Mouse (Mus musculus) erythroid progenitor cell, adult 5-6 weeks (primary cell): ENCODE measurements around the gene Smyd3. TPM values are rescaled to one million over a fixed set of nuclear protein-coding genes. Genes with fewer than 3 reads are reported as not detected.
"Not testable (repeated sequence)": the region's sequence is repeated elsewhere in the genome, so short reads cannot be mapped to it uniquely, and the experiment has no call there.

ENCODE experiments used
- ATAC-seq: replicated peaks from 2 replicates; pipeline ENCODE4 v1.8.0; 2016; ENCODE audit warnings: moderate number of reproducible peaks, mild to moderate bottlenecking, moderate TSS enrichment, inconsistent platforms; ENCODE audit not compliant: poor library complexity, low FRiP score, severe bottlenecking
- total RNA-seq, 2 experiments: library from RNA; stranded (forward) in 1 of 2; stranded (reverse) in 1 of 2; fragments of 150-400 nt in 1 of 2; fragments of 186-747, 209-891 nt in 1 of 2; gene quantifications; 2 replicates each; pipeline versions ENCODE4 v1.2.3 to v1.2.4; 2015 to 2017; ENCODE audit warnings: low replicate concordance in 2 of 2

Smyd3 gene
- total RNA-seq, 2 experiments from 2014 or later, result 0.42 to 7.8 TPM

DNA sequence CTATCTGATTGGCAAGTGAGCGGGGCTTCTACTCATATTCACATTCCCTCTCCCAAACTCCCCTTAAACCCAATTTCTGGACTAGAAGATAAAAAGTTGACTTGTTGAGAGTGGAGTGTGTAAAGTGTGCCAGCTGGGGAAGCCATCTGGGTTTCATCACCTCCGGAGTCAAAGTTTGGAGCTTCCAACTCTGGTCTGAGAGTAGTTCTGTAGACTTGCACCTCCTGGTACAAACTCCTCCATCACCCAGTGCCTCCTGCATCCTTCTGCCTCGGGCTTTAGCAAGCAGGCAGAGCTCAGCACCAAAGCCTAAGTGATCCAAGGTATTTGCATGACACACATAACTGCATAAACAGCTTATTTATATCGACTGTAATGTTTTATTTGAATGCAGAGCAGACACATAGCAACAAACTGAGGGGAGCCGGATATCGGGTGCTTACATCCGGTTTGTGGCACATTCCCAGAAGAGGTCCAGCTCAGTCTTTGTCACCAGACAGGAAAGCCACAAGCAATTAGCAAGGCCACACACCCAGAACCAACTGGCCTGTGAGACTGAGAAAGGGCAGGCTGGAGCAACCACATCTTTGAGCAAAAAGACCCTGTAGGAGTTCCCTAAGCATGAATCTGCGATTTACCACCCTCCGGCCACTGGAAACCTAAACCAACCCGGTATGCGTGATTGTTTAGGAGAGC lies 319.9 kb downstream of the Smyd3 start:
- ATAC-seq, result no peak

DNA sequence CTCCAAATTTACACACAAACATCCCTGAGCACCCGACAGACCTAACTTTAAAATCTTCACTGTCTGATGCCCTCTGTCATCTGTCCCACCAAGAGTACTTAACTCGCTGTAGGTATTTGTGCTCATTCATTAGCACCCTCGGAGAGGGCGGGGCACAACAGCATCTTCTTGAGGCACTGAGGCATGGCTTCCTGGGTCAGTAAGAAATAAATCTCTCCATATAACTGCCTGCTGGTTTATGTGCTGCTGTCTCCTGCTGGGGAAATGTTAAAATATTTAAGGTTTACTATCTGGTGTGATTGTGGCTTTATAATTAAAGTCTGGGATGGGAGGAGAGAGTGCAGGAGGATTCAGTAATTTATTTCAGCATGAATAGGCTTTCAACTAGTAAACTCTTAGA lies 320.7 kb downstream of the Smyd3 start:
- no peak for ATAC-seq

DNA sequence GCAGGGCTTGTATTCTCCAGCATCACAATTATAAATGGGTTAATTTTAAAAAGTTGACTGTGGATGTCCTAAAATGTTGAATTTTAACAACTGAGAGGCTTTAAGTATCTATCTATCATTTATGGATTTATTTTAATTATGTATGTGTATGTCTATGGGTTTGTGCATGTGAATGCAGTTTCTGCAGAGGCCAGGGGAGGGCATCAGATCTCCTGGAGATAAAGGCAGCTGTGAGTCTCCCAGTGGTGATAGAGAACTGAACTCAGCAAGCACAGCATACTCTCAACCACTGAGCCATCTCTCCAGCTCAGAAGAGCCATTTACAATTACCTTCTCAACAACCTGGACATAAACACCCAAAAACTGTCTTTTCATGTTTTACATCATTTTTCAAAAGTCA lies 321.4 kb downstream of the Smyd3 start:
- no peak for ATAC-seq

DNA sequence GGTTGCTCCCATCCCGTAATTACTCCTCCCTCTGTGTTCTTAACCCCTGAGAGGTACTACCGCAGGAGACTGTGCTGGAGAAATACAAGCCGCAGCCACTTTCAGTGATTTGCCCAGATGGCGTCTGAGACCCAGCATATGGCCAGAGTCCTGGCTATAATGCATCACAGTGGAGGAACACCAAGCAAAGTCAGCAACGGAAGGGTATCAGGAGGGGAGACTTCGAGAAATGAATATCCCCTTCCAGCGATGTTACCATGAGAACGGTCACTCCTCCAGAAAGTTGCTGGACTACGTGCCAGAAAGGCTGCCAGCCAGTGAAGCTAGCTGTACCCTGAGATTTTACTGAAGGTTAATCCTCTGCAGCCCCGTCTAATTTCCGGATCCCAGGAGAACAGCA lies 325.1 kb downstream of the Smyd3 start:
- ATAC-seq, result no peak

DNA sequence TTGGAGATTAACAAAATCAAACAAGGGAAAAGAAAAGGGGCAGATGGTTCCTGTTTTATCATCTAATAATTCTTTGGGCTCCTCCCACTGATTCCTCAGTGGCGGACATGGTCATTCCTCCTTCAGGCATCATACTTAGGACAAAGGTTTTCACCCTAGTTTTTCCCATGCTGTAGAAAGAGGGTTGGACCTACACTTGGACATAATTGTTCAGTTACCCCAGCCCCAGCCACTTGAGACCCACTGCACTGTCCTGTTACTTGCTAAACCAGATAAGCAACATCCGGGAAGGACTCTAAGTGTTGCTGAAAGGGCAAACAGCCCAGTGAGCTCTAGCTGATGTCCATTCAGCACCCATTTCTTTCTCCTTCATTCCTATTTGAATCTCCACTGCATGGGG lies 327.0 kb downstream of the Smyd3 start:
- ATAC-seq, result no peak

DNA sequence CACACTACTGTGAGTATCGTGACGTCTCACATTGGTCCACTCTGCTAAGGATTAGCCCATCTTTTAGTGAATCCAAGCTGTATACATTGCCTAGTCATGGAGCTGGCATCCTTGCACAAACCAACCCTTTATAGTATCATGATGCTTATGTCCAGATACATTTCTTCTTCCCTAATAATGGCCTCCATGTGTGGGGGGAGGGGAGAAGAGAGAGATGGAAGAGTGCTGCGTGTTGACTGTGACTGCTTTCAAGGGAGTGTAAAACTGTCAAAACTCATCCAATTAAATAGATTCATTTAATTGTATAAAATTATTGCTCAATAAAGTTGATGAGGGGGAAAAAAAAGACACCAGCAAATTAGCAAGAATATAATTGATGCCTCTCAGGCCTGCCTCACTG lies 330.7 kb downstream of the Smyd3 start:
- ATAC-seq, result no peak

DNA sequence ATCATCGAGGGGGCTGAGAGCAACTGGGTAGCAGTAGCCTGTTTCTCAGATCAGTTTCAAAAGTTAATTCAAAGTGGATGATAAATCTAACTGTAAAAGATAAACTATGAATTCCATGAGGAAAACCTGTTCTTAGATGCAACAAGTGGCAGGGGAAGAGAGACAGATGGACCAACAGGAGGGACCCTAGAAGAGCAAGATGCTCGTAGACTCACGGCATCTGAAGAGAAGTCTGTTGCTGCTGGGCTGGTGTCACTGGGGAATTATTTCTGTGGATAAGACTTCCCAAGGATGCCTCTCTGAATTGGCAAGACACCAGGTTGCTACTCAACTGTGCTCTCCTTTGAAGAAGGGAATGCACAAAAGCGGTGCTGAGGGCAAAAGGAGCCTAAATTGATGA lies 333.2 kb downstream of the Smyd3 start:
- no peak for ATAC-seq

DNA sequence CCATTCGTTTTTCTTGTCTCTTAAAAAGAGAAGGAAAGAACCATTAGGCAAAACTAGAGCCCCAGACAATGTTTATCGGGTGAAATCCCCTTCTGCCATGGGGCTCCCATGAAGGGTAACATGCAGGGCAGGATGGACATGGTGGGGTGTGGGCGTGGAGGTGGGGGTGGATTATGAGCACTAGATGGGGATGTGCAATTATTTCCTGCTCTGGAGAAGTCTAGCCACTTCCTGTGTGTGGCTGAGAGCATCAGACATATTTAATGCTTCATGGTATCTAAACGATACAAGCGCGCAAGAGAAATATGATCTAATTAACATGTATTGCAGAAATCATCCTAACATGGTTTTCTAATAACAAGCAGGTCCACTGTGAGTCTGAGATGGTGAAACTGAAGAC lies 334.3 kb downstream of the Smyd3 start:
- ATAC-seq, result no peak

DNA sequence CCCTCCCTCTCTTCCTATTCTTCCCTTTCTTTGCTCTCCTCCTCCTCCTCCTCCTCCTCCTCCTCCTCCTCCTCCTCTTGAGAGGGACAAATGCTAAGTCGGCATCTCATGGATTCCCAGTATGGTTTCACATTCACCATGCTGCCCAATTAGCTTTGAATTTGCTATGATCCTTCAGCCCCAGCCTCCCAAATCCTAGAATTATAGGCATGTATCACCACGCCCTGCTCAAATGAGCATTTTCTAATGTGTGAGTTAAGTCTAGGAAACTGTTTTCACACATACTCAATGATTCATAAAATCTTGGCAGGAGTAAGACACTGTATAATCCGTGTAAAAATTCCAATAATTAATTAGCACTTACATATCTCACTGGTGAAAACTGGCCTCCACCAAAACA lies 337.3 kb downstream of the Smyd3 start:
- ATAC-seq, result no peak

DNA sequence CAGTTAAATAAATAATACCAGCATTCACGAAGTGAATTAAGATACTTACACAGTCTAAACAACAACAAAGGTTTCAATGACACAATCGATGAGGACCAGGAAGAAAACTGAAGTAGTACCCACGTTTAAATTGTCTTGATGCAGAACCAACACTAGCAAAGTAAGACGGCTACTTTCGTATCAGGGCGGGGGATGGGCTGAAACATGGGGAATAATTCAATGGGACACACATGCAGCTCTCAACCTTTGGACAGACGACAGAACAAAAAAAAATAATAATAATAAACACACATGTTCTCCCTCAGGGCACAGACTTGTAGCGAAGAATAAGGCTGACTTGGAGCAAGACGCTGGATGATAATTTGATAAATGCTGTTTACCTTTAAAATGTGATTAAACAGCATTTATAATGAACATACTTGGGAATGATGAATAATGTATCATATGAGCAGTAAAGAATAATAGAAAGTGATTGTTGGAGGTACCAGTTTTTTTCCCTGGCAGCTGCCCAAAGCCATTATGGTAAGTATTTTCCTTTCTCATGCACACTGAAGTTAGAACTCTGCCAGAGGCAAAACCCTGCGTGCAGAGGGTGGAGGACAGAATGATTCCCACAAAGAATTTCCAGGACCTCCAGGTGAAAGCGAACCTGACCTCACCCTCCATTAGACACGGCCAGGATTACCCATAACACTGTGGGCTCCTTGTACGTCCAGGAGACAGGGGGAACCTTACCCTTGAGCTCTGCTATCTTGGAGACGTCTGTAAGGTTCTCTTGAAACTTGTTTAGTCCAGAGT lies 340.8 kb downstream of the Smyd3 start:
- ATAC-seq, result no peak

DNA sequence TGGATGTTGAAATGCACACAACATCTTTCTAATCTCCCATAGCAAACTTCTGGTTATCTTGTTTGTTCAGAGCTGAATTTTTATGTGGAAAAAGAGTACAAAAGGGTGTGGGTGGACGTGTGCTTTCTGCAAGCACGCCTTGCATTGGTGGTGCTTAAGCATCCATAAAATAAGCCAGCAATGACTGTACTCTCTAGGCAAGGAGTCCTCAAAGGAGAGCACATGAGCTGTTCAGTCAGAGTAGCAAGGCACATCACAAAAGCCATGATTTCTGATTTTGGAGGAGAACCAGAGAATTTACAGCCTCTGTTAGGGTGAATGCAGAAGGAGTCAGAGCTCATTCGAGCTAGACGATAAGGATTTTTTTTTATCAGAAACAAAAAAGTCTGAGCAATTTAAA lies 343.6 kb downstream of the Smyd3 start:
- no peak for ATAC-seq

DNA sequence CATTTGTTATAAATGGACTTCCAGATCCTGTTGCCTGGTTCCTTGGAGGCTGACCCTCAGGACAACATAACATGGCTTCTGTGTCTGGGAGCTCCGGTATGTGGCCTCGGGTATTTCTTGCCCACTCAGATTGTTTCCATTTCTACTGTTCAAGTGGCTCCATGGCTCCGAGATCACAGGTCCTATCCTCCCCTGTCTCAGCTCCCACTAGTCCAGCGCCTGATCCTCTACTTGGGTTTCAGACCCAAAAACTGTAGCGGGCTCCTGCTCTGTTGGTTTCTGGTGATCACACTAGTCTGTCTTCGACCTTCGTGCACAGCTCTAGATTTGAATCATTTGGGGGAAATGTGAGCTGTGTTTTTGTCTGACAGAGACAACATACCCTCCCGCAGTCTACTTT lies 347.3 kb downstream of the Smyd3 start:
- ATAC-seq, result no peak

DNA sequence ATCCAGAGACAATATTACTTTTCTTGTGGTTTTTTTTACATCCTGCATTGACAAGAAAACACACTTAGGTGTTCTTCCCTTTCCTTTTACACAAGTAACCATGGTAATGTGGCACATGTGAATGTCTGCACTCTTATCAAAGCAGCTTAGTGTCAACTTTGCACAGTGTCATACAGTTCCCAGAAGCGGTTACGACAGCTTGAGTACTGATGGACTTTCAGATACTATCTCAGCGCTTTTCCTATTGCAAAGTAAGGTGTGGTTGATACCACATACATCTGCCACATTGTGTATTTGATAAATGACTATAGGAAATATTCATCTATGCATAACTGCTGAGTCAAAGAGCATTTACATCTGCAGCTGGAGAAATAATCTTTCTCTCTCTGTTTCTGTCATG lies 348.1 kb downstream of the Smyd3 start:
- no peak for ATAC-seq

DNA sequence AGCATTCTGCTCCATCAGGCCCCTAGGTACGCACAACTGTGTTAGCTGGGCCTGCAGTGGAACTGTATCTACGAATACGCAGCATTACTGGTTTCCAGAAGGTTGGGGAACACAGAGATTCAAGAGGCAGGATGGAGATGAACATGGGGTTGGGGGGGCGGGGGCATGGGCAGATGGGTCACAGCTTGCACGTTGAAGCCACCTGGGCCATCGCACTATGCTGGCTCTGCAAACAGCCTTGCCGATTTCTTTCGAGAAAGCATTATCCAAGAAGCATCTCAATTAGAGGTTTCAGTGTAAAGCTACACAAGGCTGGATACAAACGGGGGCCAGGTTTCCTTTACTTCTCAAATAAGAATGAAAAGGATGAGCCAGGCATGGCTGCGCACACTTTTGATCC lies 348.7 kb downstream of the Smyd3 start:
- ATAC-seq, result no peak

DNA sequence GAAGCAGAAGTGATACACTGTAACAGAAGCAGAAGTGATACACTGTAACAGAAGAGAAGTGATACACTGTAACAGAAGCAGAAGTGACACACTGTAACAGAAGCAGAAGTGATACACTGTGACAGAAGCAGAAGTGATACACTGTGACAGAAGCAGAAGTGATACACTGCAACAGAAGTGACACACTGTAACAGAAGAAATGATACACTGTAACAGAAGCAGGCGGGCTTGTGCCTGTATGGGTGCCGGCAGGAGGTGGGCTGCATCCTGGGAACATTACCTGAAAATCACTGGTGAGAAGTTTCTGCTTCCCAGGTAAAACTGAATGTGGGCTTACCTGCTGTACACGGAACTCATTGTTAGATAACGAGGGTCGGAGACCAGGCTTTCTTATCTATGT lies 353.6 kb downstream of the Smyd3 start:
- not testable (repeated sequence) for ATAC-seq

DNA sequence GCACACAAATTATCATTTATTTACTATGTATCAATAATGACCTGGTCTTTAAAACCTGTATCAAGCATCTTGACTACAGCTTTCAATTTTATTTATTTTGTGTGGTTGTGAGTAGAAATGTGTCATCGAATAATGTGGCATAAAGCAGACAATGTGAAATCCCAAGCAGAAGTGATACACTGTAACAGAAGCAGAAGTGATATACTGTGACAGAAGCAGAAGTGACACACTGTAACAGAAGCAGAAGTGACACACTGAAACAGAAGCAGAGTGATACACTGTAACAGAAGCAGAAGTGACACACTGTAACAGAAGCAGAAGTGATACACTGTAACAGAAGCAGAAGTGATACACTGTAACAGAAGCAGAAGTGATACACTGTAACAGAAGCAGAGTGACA lies 355.1 kb downstream of the Smyd3 start:
- ATAC-seq, result not testable (repeated sequence)

DNA sequence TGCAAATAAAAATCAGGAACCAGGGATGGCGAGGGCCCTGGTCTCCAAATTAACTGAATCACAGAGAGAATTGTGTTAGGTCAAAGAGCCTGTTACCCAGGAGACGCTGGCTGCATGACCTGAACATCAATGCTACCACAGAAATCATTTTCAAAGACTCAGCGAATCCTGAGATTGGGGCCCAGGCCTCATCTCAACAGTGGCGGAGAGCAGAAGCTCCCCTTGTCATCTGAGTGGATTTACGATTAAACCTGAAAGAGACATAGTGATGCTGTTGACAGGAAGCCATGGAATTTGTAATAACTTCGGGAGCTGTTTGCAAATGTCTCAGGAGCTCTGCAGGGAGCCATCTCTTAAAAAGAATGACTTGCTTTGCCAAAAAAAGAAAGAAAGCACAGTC lies 355.9 kb downstream of the Smyd3 start:
- ATAC-seq, result no peak

DNA sequence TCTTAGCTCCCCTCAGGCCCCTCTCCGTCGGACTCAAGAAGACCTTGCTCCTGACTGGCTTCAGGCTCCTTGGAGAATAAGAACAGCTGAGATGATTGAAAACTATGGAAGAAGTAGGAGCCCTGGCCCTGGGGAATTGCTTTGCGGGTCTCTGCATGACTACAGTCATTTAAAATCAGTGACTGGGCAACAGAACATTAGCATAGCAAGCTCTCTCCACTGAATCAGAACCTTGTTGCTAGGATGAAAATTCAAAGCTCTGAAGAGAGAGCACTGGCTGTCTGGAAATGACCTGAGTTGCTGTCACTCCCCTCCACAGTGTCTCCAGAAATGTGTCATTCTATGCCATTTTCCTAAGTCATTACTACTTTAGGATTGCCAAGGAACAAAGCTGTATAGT lies 357.1 kb downstream of the Smyd3 start:
- ATAC-seq, result no peak

DNA sequence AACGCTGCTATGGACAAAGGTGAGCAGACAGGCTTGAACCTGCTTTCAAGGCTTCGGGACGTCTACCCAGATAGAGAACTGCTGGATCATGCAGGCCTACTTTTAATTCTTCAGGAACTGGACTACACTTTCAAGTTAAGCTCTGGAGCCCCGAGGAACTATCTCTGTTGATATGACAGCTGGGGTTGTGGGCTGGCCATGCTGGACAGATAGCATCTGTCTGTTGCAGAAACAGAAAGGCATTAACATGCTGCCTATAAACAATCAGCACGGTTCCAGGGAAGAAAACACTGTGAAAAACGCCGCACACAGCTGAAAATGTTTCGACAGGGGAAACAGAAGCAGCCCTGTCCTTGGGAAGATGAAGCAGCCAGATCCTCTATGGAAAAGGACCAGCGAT lies 365.5 kb downstream of the Smyd3 start:
- no peak for ATAC-seq

DNA sequence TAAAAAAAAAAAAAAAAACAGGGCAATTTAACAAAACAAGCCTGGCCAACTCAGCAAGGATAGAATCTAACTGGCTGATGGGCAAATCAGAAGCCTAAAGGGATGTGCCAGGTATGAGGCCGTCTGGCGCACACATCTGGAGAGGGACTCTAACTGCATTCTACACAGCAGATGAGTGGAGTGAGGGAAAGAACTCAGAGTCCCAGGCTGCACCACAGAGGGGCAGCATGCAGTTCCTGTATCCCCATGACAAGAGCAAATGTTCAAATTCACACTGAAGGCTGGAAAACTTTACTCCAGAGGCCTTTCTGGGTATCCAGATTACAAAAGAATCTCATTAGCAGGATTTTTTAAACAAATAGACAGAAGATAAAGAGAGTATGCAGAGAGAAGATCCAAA lies 366.6 kb downstream of the Smyd3 start:
- no peak for ATAC-seq

DNA sequence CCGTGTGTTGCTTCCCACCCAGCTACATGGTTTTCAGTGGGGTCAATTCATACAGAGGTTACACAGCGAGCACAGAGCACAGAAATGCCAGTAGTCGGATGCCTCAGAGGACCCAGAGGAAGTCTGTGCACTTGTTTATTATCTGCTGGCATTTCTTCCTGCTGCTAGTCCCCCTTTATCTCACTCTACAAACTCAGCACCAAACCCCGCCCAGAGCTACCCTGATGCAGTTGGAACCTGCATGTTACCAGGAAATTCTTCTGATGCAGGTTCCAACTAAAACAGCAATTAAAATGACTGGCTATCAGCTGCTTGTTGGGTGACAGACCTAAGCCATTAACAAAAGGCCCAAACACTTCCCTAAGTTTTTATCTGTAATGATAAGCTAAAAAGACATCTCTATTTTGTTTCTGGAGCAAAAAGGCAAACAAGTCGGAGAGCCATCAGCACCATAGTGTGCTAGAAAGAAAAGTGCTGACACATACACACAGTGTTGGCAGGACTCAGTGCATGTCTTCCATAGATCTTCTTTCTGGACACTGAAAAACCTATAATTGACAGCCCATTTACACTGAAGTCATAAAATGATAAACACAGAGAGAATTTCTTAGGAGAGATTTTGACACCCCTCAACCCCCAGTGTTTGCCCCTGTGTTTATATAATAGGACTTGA lies 368.2 kb downstream of the Smyd3 start:
- no peak for ATAC-seq
